Comparison of ENCODE assay signal across 8 mouse cellular contexts in the genomic region with DNA sequence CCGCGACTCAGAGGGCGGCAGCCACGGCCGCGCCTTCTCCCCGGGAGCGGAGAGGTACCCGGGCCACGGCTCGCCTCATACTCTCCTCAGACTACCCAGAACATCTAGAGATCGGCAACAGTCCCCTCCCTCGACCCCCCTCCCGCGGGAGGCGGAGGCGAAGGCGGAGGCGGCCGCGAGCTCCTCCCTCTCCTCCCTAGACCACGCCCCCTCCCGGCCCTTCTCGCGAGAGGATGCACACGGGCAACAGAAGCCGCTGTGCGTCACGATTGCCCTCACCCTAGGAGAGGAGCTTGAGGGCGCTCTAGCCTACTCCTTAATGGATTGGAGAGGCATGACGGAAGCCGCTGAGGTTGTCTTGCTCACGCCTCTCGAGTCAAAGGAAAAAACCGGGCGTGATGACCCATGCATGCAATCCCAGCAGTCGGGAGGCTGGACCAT. TPM values are rescaled to one million over a fixed set of nuclear protein-coding genes. Genes with fewer than 3 reads are reported as not detected.
A peak's percentile ranks its signal among the peaks of the same experiment; 100 is the strongest.
DNase-seq lines count a peak whose midpoint lies in the region; ATAC-seq lines count a peak whose summit lies in the region.

A gene (minus strand): TSS at position 116 of the 441 bp plus-strand sequence.
A gene (plus strand): TSS at position 278 of the 441 bp plus-strand sequence.

- H3K4me3 ChIP-seq in hindbrain, embryonic 12.5 days = peak within 1 kb of the TSS; percentile 93

- H3K36me3 ChIP-seq in hindbrain, embryonic 12.5 days = no peaks in the 10 kb centered on the region

- no peaks in the 10 kb centered on the region for H3K9me3 ChIP-seq in hindbrain, embryonic 12.5 days (replicated peaks)

- peak within 1 kb of the TSS; percentile 94 for H3K27ac ChIP-seq in hindbrain, embryonic 12.5 days

- H3K4me2 ChIP-seq in hindbrain, embryonic 12.5 days (replicated peaks) = peak within 1 kb of the TSS; percentile 92

- under 1% methylated on average over 22 of the region's 37 CpGs for whole genome bisulfite sequencing in hindbrain, embryonic 12.5 days

- ATAC-seq in hindbrain, embryonic 12.5 days (ENCODE audit: low FRiP score) = peak; percentile 95

- peak; percentile 100 for DNase-seq in NIH3T3 (ENCODE audit: low read depth)
- DNase-seq in cerebellum, postnatal 10 days = peak; percentile 100
- peak; percentile 99 to 100 for DNase-seq in frontal cortex, postnatal 10 days (ENCODE audit: low spot score in 2 of 2)
- peak; percentile 99 for DNase-seq in layer of hippocampus, postnatal 14 days (ENCODE audit: low spot score in 2 of 2)
- DNase-seq in lung, postnatal 14 days = peak; percentile 100
- DNase-seq in retina, adult 2 months (ENCODE audit: low read depth, low spot score) = peak; percentile 98
- peak; percentile 99 to 100 for DNase-seq in thymus, postnatal 36 days

- peaks cover 7% of the 10 kb centered on the region for H3K4me1 ChIP-seq in hindbrain, embryonic 12.5 days

- peak within 1 kb of the TSS; percentile 87 for H3K9ac ChIP-seq in hindbrain, embryonic 12.5 days

- H3K27me3 ChIP-seq in hindbrain, embryonic 12.5 days = no peaks in the 10 kb centered on the region

RNA-seq across cellular contexts. Expression of the first gene that starts in this region (rescaled TPM):
- polyA plus RNA-seq in hindbrain, embryonic 12.5 days (2016; fragmentation: Nextera tagmentation; extraction: Ambion mirVana) = 12.4 and 12.9 TPM in 2 replicates
- 10 to 100 TPM; 78.1 to 91.7 TPM for total RNA-seq in layer of hippocampus, postnatal 14 days (2021)

RNA-seq across cellular contexts. Expression of the second gene that starts in this region (rescaled TPM):
- 145 and 146 TPM in 2 replicates for polyA plus RNA-seq in hindbrain, embryonic 12.5 days (2016; fragmentation: Nextera tagmentation; extraction: Ambion mirVana)
- 100 to 1,000 TPM; 122 to 131 TPM for total RNA-seq in layer of hippocampus, postnatal 14 days (2021)

Comparison
In these comparisons a context has a peak if more than half of its experiments do, and no peak if none do; other contexts are left out.
1. Peak in every context shown above with its lines: DNase-seq, ATAC-seq, H3K4me3 ChIP-seq and H3K27ac ChIP-seq.